21 mouse cellular contexts compared by ENCODE assay signal in genomic region chr9:16212163-16212562, GRCm38 (mm10).
DNase-seq lines count a peak whose midpoint lies in the region; ATAC-seq lines count a peak whose summit lies in the region.
"Had no signal": no experiment of that assay in that cellular context is flagged by ENCODE, and none has a peak within 500 bp of the region (broad histone marks: within the 10 kb centered on the region; RNA-seq: fewer than 3 reads in every experiment).

No protein-coding gene starts in this region.

- no peak overlapping the region for H3K4me3 ChIP-seq in hindbrain, embryonic 13.5 days
- no peak overlapping the region for H3K4me3 ChIP-seq in hindbrain, embryonic 11.5 days (ENCODE audit: low read depth, low read length)
- H3K4me3 ChIP-seq in neural tube, embryonic 12.5 days: no peak overlapping the region
- H3K4me3 ChIP-seq: heart, embryonic 13.5 days; limb, embryonic 13.5 days; liver, embryonic 13.5 days had no signal

- peak; percentile 41; the same call in 1 of the 2 replicates for ATAC-seq in cerebellum, adult (ENCODE audit: insufficient number of reproducible peaks, low FRiP score, low TSS enrichment)
- peak; percentile 36; the same call in 1 of the 2 replicates for ATAC-seq in hindbrain, embryonic 13.5 days (ENCODE audit: low FRiP score)
- no peak for ATAC-seq in hindbrain, embryonic 11.5 days (ENCODE audit: low FRiP score)
- peak; percentile 48; the same call in 1 of the 2 replicates for ATAC-seq in neural tube, embryonic 12.5 days (ENCODE audit: low FRiP score, low read depth)
- ATAC-seq: CD4-positive, CD25-positive, alpha-beta regulatory T cell, adult 4 months had no signal

- H3K9ac ChIP-seq in hindbrain, embryonic 13.5 days: no peak overlapping the region
- no peak overlapping the region for H3K9ac ChIP-seq in hindbrain, embryonic 11.5 days (ENCODE audit: low read depth, low read length)
- no peak overlapping the region for H3K9ac ChIP-seq in neural tube, embryonic 12.5 days
- H3K9ac ChIP-seq: heart, embryonic 13.5 days; limb, embryonic 13.5 days; liver, embryonic 13.5 days; lung, embryonic 14.5 days had no signal

- peak overlapping the region; percentile 69 for H3K27ac ChIP-seq in hindbrain, embryonic 13.5 days
- no peak overlapping the region for H3K27ac ChIP-seq in hindbrain, embryonic 11.5 days (ENCODE audit: low read depth, low read length)
- no peak overlapping the region for H3K27ac ChIP-seq in neural tube, embryonic 12.5 days
- H3K27ac ChIP-seq: heart, embryonic 13.5 days; limb, embryonic 13.5 days; liver, embryonic 13.5 days had no signal

- peaks cover 42% of the 10 kb centered on the region for H3K4me1 ChIP-seq in hindbrain, embryonic 13.5 days (replicated peaks)
- H3K4me1 ChIP-seq in hindbrain, embryonic 11.5 days (replicated peaks; ENCODE audit: control insufficient read depth, insufficient read depth, low read length): no peaks in the 10 kb centered on the region
- H3K4me1 ChIP-seq in neural tube, embryonic 12.5 days: peaks cover 16% of the 10 kb centered on the region

- WGBS in hindbrain, embryonic 13.5 days: 57% methylated on average over 4 of the region's 4 CpGs
- 86% methylated on average over 4 of the region's 4 CpGs for WGBS in hindbrain, embryonic 11.5 days
- WGBS in neural tube, embryonic 12.5 days: 76% methylated on average over 4 of the region's 4 CpGs

- H3K9me3 ChIP-seq in hindbrain, embryonic 13.5 days: no peaks in the 10 kb centered on the region
- no peaks in the 10 kb centered on the region for H3K9me3 ChIP-seq in hindbrain, embryonic 11.5 days (ENCODE audit: control insufficient read depth, low read length)
- no peaks in the 10 kb centered on the region for H3K9me3 ChIP-seq in neural tube, embryonic 12.5 days
- H3K9me3 ChIP-seq: heart, embryonic 13.5 days; limb, embryonic 13.5 days; liver, embryonic 13.5 days had no signal

- no peaks in the 10 kb centered on the region for H3K27me3 ChIP-seq in hindbrain, embryonic 13.5 days
- H3K27me3 ChIP-seq in hindbrain, embryonic 11.5 days (ENCODE audit: control insufficient read depth, insufficient read depth, low read length): no peaks in the 10 kb centered on the region
- H3K27me3 ChIP-seq in neural tube, embryonic 12.5 days (replicated peaks): no peaks in the 10 kb centered on the region
- H3K27me3 ChIP-seq: heart, embryonic 13.5 days; limb, embryonic 13.5 days; liver, embryonic 13.5 days had no signal

- H3K36me3 ChIP-seq in hindbrain, embryonic 13.5 days: no peaks in the 10 kb centered on the region
- no peaks in the 10 kb centered on the region for H3K36me3 ChIP-seq in hindbrain, embryonic 11.5 days (ENCODE audit: control insufficient read depth, insufficient read depth, low read length)
- H3K36me3 ChIP-seq in neural tube, embryonic 12.5 days: no peaks in the 10 kb centered on the region
- H3K36me3 ChIP-seq: heart, embryonic 13.5 days; limb, embryonic 13.5 days; liver, embryonic 13.5 days had no signal

- no peak overlapping the region for H3K4me2 ChIP-seq in hindbrain, embryonic 13.5 days
- H3K4me2 ChIP-seq in hindbrain, embryonic 11.5 days (replicated peaks; ENCODE audit: low read depth, low read length): no peak overlapping the region
- no peak overlapping the region for H3K4me2 ChIP-seq in neural tube, embryonic 12.5 days (replicated peaks)
- H3K4me2 ChIP-seq: heart, embryonic 13.5 days; limb, embryonic 13.5 days; liver, embryonic 13.5 days; lung, embryonic 14.5 days had no signal

- no peak for DNase-seq in cerebellum, adult 11 months
- DNase-seq in hindbrain, embryonic 11.5 days (ENCODE audit: low spot score): no peak
- no peak for DNase-seq in neural tube, embryonic 10.5 days (ENCODE audit: extremely low spot score, low spot score)
- no peak for DNase-seq in kidney, adult 9 months
- no peak for DNase-seq in urinary bladder, postnatal 4 days (ENCODE audit: low spot score in 2 of 2)
- DNase-seq: adrenal gland, postnatal 14 days; embryo, embryonic 11 days; gastrocnemius, postnatal 14 days; heart, adult 18-20 months; kidney, adult 8-10 months; kidney, postnatal 4 days; liver, embryonic 13.5 days; lung, embryonic 14.5 days; lung, postnatal 36 days; thymus, postnatal 25 days had no signal
